Mouse (Mus musculus): ENCODE data around the gene Gm10190. TPM values are rescaled to one million over a fixed set of nuclear protein-coding genes. Genes with fewer than 3 reads are reported as not detected.

Gene Gm10190
- total RNA-seq, 2 experiments from 2014 or later = 1.8 TPM; not detected in 1

GRCm38 (mm10) chr17:80324521-80324920, 48.8 kb downstream of the Gm10190 start:
- DNase-seq (ENCODE audit: low spot score in 2 of 2) = no peak

GRCm38 (mm10) chr17:80323658-80324057, 49.7 kb downstream of the Gm10190 start:
- intact Hi-C loops (cut with DNase I) = no loop called here

More at GRCm38 (mm10) chr17:80324521-80324920, 48.8 kb downstream of the Gm10190 start:
- intact Hi-C loops (cut with DNase I) = no loop called here

More at GRCm38 (mm10) chr17:80323658-80324057, 49.7 kb downstream of the Gm10190 start:
- no peak for DNase-seq (ENCODE audit: low spot score in 2 of 2)

Other genes starting within 250 kb of the Gm10190 start
- gene Galm, start 246.1 kb downstream of the Gm10190 start, total RNA-seq (2021) = 1 to 10 TPM; 2.1 to 2.5 TPM
- 100 to 1,000 TPM in 1 of 2 experiments, 10 to 100 TPM in 1; 99.9 to 110 TPM for gene Srsf7, start 166.2 kb downstream of the Gm10190 start, total RNA-seq (2021)
- gene Ttc39d, start 166.1 kb downstream of the Gm10190 start, total RNA-seq (2021) = under 1 TPM; 0.29 to 0.32 TPM
- 1 to 10 TPM; 4.6 to 4.9 TPM for gene Gemin6, start 149.1 kb downstream of the Gm10190 start, total RNA-seq (2021)
- 10 to 100 TPM; 16.9 to 19.0 TPM for gene Morn2, start 83.3 kb downstream of the Gm10190 start, total RNA-seq (2021)
- gene Dhx57, start 83.1 kb downstream of the Gm10190 start, total RNA-seq (2021) = 10 to 100 TPM; 47.8 to 53.9 TPM
- 1 to 10 TPM; 2.7 to 2.9 TPM for gene Arhgef33, start 66.1 kb downstream of the Gm10190 start, total RNA-seq (2021)
- 10 to 100 TPM; 32.3 to 33.8 TPM for gene Sos1, start 106.9 kb upstream of the Gm10190 start, total RNA-seq (2021)
- gene Cdkl4, start 204.3 kb upstream of the Gm10190 start, total RNA-seq (2021) = 10 to 100 TPM; 16.4 to 20.4 TPM

Data from left cerebral cortex, postnatal 14 days (tissue).